Mouse (Mus musculus): ENCODE measurements around the gene Mgll. TPM values are rescaled to one million over a fixed set of nuclear protein-coding genes. Genes with fewer than 3 reads are reported as not detected.
A peak's percentile ranks its signal among the peaks of the same experiment; 100 is the strongest.

Mgll gene
- polyA plus RNA-seq, 1 experiment from 2014 or later: 29.1 TPM

GRCm38 (mm10) chr6:88725590-88725989, 1.4 kb downstream of the Mgll start:
- 61% methylated on average over 7 of the region's 7 CpGs for WGBS
- H3K27ac ChIP-seq (replicated peaks; ENCODE audit: low read depth, low read length): no peak overlapping the region
- no peak for ATAC-seq (ENCODE audit: low read depth)
- 0 out of 2 replicates have a peak, but pooled peaks cover 3% of the 10 kb centered on the region for H3K4me1 ChIP-seq (ENCODE audit: control insufficient read depth, insufficient read depth, low read length)
- peak overlapping the region; percentile 95 for H3K4me2 ChIP-seq (ENCODE audit: low read depth, low read length)
- no peak for DNase-seq (ENCODE audit: low spot score)
- H3K9ac ChIP-seq (ENCODE audit: low read depth, low read length): no peak overlapping the region
- H3K9me3 ChIP-seq (ENCODE audit: control insufficient read depth, low read length): no peaks in the 10 kb centered on the region
- no peaks in the 10 kb centered on the region for H3K36me3 ChIP-seq (ENCODE audit: control insufficient read depth, insufficient read depth, low read length)
- H3K27me3 ChIP-seq (replicated peaks; ENCODE audit: control insufficient read depth, insufficient read depth, low read length): 0 out of 2 replicates have a peak, but pooled peaks cover 4% of the 10 kb centered on the region
- H3K4me3 ChIP-seq (ENCODE audit: low read depth, low read length): peak overlapping the region; percentile 6; the same call in 1 of the 2 replicates

DNA sequence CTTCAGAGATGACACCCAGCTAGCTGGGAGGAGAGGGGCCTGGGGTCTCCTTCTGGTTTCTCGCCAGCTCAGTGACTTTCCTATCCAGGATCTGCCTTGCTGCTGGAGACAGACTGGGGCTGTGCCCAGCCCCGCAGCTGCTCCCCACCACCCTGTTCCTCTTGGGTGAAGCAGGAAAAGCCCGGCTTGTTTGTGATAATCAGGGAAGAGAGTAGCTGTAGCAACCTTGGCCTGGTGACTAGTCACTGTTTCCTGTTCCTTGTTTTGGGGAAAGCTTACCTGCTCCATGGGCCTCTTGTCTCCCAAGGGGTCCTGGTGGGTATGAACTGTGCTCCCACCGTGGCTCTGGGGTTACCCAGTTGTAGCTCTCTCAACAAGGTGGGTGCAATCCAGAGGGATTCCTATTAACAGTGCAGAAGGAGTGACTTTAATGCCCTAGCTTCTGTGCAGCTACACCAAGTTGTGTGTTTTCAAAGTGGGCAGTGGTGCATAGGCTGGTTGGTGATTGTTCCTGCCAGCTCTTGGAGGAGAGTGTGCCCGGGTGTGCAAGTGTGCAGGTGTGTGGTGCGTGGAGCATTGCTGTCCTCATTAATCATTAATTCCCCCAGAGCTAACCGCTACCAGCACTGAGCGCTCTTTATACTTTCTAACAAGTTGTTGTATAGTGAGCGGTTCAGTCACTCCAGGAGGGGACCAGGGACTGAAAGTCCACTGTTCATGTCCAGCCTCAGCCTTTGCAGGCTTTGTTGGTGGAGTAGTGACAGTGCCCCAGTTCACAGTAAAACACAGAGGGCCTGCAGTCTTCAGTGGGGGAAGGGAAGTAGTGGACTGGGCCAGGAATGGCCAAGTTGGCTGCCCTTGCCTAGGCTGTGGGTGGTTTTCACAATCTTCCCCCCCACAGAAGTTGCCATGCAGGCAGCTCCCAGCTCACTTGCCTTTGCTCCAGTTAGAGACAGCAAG, 2.3 kb downstream of the Mgll start:
- Histone ChIP-seq H3K4me2 (ENCODE audit: low read depth, low read length) (peak overlapping the region; percentile 95), H3K9me3 (ENCODE audit: control insufficient read depth, low read length) (no peaks in the 10 kb centered on the region), H3K4me3 (ENCODE audit: low read depth, low read length) (no peak overlapping the region), H3K9ac (ENCODE audit: low read depth, low read length) (peak overlapping the region; percentile 44; the same call in 1 of the 2 replicates), H3K4me1 (ENCODE audit: control insufficient read depth, insufficient read depth, low read length) (0 out of 2 replicates have a peak, but pooled peaks cover 3% of the 10 kb centered on the region), H3K27me3 (replicated peaks; ENCODE audit: control insufficient read depth, insufficient read depth, low read length) (0 out of 2 replicates have a peak, but pooled peaks cover 4% of the 10 kb centered on the region), H3K36me3 (ENCODE audit: control insufficient read depth, insufficient read depth, low read length) (no peaks in the 10 kb centered on the region), H3K27ac (replicated peaks; ENCODE audit: low read depth, low read length) (no peak overlapping the region)
- ATAC-seq (ENCODE audit: low read depth) (no peak), DNase-seq (ENCODE audit: low spot score) (no peak)
- WGBS: 66% methylated on average over 9 of the region's 9 CpGs

DNA sequence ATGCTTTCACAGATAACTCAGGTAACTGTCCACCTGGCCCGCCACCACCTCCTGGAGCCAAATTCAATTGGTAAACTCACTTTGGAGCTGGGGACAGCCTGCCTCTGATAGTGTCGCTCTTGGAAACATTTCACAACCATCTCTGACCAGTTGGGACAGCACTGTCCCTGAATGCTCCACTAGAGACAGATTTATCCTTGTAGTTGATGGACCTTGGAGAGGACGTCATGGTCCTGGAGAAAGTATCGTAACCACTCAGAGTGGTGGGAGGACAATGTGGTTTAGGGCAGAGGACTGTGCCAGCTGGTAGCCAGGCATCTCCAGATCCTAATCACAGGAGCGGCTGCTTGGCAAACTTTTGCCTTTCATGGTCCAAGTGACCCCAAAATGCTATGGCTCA, 3.3 kb downstream of the Mgll start:
- 88% methylated on average over 5 of the region's 5 CpGs for WGBS

DNA sequence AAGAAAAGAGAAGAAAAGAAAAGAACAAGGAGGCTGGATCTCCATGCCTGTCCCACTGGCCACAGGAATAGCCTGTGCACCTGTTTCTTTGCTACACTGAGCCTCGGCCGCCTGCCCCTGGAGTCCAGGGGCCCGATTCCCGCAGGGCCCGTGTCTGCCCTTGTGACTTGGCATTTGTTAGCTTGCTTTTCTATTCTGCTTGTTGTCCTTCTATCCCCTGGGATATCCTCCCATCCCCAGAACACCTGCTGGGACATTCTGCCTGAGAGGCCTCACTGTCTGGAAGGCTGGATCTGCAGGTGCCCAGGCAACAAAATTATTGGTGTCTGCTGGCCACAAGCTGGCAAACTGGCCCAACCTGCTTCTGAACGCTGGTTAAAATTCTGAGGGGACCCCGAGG, 3.8 kb downstream of the Mgll start:
- H3K9ac ChIP-seq (ENCODE audit: low read depth, low read length): no peak overlapping the region
- H3K4me3 ChIP-seq (ENCODE audit: low read depth, low read length): no peak overlapping the region
- 0 out of 2 replicates have a peak, but pooled peaks cover 4% of the 10 kb centered on the region for H3K27me3 ChIP-seq (replicated peaks; ENCODE audit: control insufficient read depth, insufficient read depth, low read length)
- DNase-seq (ENCODE audit: low spot score): no peak
- H3K9me3 ChIP-seq (ENCODE audit: control insufficient read depth, low read length): no peaks in the 10 kb centered on the region
- H3K27ac ChIP-seq (replicated peaks; ENCODE audit: low read depth, low read length): no peak overlapping the region
- WGBS: 73% methylated on average over 7 of the region's 7 CpGs
- no peak for ATAC-seq (ENCODE audit: low read depth)
- peaks cover 15% of the 10 kb centered on the region for H3K4me1 ChIP-seq (ENCODE audit: control insufficient read depth, insufficient read depth, low read length)
- H3K4me2 ChIP-seq (ENCODE audit: low read depth, low read length): no peak overlapping the region
- H3K36me3 ChIP-seq (ENCODE audit: control insufficient read depth, insufficient read depth, low read length): no peaks in the 10 kb centered on the region

More for the DNA sequence above, 3.3 kb downstream of the Mgll start:
- DNase-seq (ENCODE audit: low spot score) (no peak), ATAC-seq (ENCODE audit: low read depth) (no peak)
- Histone ChIP-seq H3K9ac (ENCODE audit: low read depth, low read length) (no peak overlapping the region), H3K4me2 (ENCODE audit: low read depth, low read length) (no peak overlapping the region), H3K27ac (replicated peaks; ENCODE audit: low read depth, low read length) (no peak overlapping the region), H3K4me1 (ENCODE audit: control insufficient read depth, insufficient read depth, low read length) (peaks cover 9% of the 10 kb centered on the region), H3K9me3 (ENCODE audit: control insufficient read depth, low read length) (no peaks in the 10 kb centered on the region), H3K36me3 (ENCODE audit: control insufficient read depth, insufficient read depth, low read length) (no peaks in the 10 kb centered on the region), H3K27me3 (replicated peaks; ENCODE audit: control insufficient read depth, insufficient read depth, low read length) (0 out of 2 replicates have a peak, but pooled peaks cover 4% of the 10 kb centered on the region), H3K4me3 (ENCODE audit: low read depth, low read length) (no peak overlapping the region)

DNA sequence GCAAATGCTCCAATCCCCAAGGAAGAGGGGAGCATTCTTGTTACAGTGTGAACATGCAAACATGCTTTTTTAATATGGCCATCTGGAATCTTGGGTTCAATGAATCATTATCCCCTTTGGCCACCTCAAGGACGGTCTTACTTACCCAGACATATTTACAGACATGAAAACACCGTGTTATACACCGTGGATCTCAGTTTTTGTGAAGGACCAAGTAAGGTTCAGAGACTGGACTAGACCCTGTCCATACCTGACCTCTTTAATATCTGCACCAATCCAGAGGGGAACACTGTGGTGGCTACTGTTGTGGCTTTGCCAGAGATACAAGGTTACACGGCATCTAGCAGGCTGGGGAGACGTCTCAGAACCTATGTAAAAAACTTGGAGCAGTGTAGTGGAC, 4.3 kb downstream of the Mgll start:
- peaks cover 17% of the 10 kb centered on the region for H3K4me1 ChIP-seq (ENCODE audit: control insufficient read depth, insufficient read depth, low read length)
- no peaks in the 10 kb centered on the region for H3K36me3 ChIP-seq (ENCODE audit: control insufficient read depth, insufficient read depth, low read length)
- H3K4me3 ChIP-seq (ENCODE audit: low read depth, low read length): no peak overlapping the region
- no peaks in the 10 kb centered on the region for H3K9me3 ChIP-seq (ENCODE audit: control insufficient read depth, low read length)
- H3K27ac ChIP-seq (replicated peaks; ENCODE audit: low read depth, low read length): no peak overlapping the region
- no peak overlapping the region for H3K4me2 ChIP-seq (ENCODE audit: low read depth, low read length)
- 84% methylated on average over 5 of the region's 5 CpGs for WGBS
- no peak overlapping the region for H3K9ac ChIP-seq (ENCODE audit: low read depth, low read length)
- DNase-seq (ENCODE audit: low spot score): no peak
- ATAC-seq (ENCODE audit: low read depth): no peak
- 0 out of 2 replicates have a peak, but pooled peaks cover 4% of the 10 kb centered on the region for H3K27me3 ChIP-seq (replicated peaks; ENCODE audit: control insufficient read depth, insufficient read depth, low read length)

- 84% methylated on average over 11 of the region's 11 CpGs for WGBS
- Histone ChIP-seq H3K27ac (replicated peaks; ENCODE audit: low read depth, low read length) (no peak overlapping the region), H3K4me2 (ENCODE audit: low read depth, low read length) (no peak overlapping the region), H3K36me3 (ENCODE audit: control insufficient read depth, insufficient read depth, low read length) (no peaks in the 10 kb centered on the region), H3K4me1 (ENCODE audit: control insufficient read depth, insufficient read depth, low read length) (peaks cover 14% of the 10 kb centered on the region), H3K9me3 (ENCODE audit: control insufficient read depth, low read length) (no peaks in the 10 kb centered on the region), H3K4me3 (ENCODE audit: low read depth, low read length) (no peak overlapping the region), H3K27me3 (replicated peaks; ENCODE audit: control insufficient read depth, insufficient read depth, low read length) (no peaks in the 10 kb centered on the region), H3K9ac (ENCODE audit: low read depth, low read length) (no peak overlapping the region)
- DNase-seq (ENCODE audit: low spot score) (no peak), ATAC-seq (ENCODE audit: low read depth) (no peak)
Observed at GRCm38 (mm10) chr6:88731211-88731751, 7.1 kb downstream of the Mgll start.

GRCm38 (mm10) chr6:88731991-88732390, 7.8 kb downstream of the Mgll start:
- Histone ChIP-seq H3K27me3 (replicated peaks; ENCODE audit: control insufficient read depth, insufficient read depth, low read length) (no peaks in the 10 kb centered on the region), H3K9ac (ENCODE audit: low read depth, low read length) (no peak overlapping the region), H3K4me1 (ENCODE audit: control insufficient read depth, insufficient read depth, low read length) (peaks cover 16% of the 10 kb centered on the region), H3K27ac (replicated peaks; ENCODE audit: low read depth, low read length) (no peak overlapping the region), H3K4me3 (ENCODE audit: low read depth, low read length) (no peak overlapping the region), H3K9me3 (ENCODE audit: control insufficient read depth, low read length) (no peaks in the 10 kb centered on the region), H3K36me3 (ENCODE audit: control insufficient read depth, insufficient read depth, low read length) (no peaks in the 10 kb centered on the region), H3K4me2 (ENCODE audit: low read depth, low read length) (no peak overlapping the region)
- no peak for DNase-seq (ENCODE audit: low spot score)
- WGBS: 92% methylated on average over 3 of the region's 3 CpGs
- ATAC-seq (ENCODE audit: low read depth): no peak

DNA sequence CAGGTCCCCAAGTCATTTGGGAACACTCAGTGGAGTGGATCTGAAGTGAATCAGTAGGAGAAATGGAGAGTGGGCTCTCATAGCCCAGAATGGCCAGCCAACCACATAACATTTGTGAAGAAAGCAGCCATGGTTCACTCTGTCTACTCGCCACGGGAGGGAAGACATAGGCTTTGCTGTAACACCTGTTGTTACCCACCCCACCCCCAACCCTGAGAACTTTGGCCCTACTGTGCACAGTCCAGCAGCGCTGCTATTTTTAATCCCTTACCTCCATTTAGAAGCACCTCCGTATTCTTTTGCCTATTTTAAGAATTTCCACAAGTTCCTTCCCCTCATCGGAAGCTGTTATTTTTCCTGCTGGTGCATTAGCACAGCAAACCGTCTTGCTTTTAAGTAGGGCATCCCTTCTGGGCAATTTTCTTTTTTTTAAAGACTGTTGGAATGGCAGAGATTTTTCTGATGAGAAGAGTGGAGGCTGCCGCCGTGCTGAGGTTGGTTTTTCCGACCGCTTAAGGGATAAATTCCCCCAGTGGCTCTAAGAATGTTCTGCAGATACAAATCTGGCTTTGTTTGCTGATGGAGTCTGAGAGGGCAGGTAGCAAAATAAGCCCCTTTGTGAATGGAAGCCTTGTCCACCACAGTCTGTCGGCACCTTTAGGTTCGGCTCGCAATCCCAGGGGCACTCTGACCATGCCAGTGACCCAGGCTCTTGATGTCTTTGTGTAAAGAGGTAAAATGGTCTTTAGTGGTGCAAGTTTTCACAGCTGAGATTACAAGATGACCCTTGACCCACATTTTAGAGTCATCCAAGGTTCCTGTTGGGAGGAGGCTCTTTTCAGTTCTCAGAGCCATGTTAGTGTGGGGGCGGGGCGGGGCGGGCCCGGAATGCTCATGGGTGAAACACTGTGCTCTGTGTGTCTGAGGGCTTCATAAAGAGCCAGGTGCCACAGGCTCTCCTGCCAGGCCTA, 8.7 kb downstream of the Mgll start:
- Histone ChIP-seq H3K9me3 (ENCODE audit: control insufficient read depth, low read length) (no peaks in the 10 kb centered on the region), H3K4me3 (ENCODE audit: low read depth, low read length) (no peak overlapping the region), H3K27ac (replicated peaks; ENCODE audit: low read depth, low read length) (no peak overlapping the region), H3K27me3 (replicated peaks; ENCODE audit: control insufficient read depth, insufficient read depth, low read length) (no peaks in the 10 kb centered on the region), H3K9ac (ENCODE audit: low read depth, low read length) (no peak overlapping the region), H3K4me2 (ENCODE audit: low read depth, low read length) (0 out of 2 replicates have a peak overlapping the region, but pooled peaks have one; percentile 0), H3K36me3 (ENCODE audit: control insufficient read depth, insufficient read depth, low read length) (no peaks in the 10 kb centered on the region), H3K4me1 (ENCODE audit: control insufficient read depth, insufficient read depth, low read length) (peaks cover 23% of the 10 kb centered on the region)
- 28% methylated on average over 17 of the region's 17 CpGs for WGBS
- DNase-seq (ENCODE audit: low spot score): no peak
- ATAC-seq (ENCODE audit: low read depth): no peak
